Mouse (Mus musculus) adrenal gland, postnatal 4 days (tissue): Measurements from ENCODE around the gene Slc22a14. TPM values are rescaled to one million over a fixed set of nuclear protein-coding genes. Genes with fewer than 3 reads are reported as not detected.

Source experiments
- DNase-seq, 2 experiments: peaks; one replicate each; pipeline ENCODE4 v3.0.0; 2021 to 2022; ENCODE audit warnings: low spot score in 2 of 2, mixed read lengths in 2 of 2
- total RNA-seq, 2 experiments: library from RNA; stranded (reverse); gene quantifications; 2 replicates each; pipeline ENCODE4 v1.2.3; 2021

Slc22a14 gene
- total RNA-seq, 2 experiments from 2014 or later, result not detected

DNA sequence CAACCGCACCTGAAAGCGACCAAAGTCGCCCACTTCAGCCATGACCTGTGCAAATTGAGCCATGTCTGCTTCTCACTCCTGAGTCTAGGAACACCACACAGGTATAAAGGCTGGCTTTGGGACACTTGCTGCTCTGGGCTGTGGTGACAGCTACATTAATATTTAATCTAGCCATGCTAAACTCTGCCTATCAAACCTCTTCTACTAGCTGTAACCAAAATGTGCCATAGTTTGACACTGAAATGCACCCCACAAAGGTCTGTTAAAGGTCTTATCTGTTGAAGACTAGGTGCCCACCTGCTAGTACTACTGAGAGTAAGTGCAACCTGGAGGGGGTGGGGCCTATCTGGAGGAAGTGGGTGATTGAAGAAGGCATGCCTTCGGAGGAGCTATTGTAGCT is 156.4 kb downstream of the Slc22a14 start, which contains the start of gene Slc22a13:
Slc22a13 (minus strand) TSS at position 101 of the 400 bp plus-strand sequence.
- no peak for DNase-seq

DNA sequence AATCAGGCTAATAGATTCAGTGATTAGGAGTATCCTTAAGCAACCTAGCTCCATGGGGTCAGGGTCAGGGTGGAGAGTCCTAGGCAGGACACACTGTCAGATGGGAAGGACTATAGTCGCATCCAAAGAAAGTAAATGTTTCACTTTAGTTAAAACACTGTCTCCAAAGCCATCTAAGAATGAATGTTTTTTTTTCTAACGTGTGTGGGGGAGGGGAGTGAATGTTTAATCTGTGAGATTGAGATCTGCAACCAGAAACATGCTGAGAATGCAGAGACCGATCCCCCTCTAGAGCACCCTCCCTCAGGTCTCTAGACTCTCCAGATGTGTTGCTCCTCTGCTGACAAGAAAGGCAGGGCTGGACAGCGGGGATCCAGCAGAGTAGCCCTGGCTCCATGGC is 158.2 kb downstream of the Slc22a14 start:
- no peak for DNase-seq

DNA sequence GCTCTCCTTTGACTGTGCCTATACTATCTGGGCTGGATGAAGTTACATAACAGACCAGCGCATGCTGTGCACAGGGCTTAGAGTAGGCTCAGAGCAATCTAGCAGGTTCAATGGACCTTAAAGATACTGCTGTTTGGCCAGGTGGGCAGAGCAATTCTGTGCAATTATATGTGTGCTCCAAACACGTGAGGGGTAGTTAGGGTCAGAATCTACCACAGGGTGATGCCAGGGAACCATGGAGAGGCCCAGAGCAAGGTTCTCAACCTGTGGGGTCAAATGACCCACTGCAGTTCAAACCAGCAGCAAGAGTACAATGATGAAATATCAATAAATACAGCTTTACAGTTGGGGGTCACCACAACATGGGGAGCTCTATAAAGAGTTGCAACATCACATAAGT is 158.7 kb downstream of the Slc22a14 start:
- no peak for DNase-seq

DNA sequence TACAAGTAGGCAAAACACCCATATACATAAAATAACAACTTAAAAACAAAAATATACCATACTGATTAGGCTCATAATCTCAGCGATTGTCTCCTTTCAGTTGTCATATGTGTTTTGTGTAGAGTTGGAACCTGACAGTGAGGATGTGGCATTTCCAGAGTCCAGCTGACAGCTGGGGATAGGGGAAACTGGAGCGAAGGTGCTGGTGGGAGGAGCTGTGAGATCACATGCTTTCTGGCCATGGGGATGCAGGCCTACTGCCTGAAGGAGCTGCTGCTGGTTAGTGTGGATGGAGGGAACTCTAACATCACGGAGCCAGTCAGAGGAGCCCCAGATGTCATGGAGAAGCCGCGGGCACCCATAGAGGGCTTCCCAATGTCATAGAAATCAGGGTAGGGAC is 159.6 kb downstream of the Slc22a14 start:
- no peak for DNase-seq

DNA sequence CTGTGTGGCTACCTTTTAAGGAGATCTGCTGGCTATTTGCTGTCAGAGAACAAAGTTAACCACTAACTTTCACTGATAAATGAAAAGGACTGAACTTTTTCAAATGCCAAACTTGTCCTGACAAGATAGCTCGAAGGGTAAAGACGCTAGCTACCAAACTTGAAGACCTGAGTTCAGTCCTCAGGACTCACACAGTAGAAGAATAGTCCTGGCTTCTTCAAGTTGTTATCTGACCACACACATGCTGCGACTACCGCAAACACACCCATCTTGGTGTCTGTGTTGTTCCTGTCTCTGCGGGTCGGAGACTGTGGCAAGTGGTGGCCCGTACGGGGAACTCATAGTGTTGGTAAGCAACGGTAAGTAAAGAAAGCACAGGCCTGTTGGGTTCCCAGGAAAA is 161.7 kb downstream of the Slc22a14 start:
- no peak for DNase-seq

DNA sequence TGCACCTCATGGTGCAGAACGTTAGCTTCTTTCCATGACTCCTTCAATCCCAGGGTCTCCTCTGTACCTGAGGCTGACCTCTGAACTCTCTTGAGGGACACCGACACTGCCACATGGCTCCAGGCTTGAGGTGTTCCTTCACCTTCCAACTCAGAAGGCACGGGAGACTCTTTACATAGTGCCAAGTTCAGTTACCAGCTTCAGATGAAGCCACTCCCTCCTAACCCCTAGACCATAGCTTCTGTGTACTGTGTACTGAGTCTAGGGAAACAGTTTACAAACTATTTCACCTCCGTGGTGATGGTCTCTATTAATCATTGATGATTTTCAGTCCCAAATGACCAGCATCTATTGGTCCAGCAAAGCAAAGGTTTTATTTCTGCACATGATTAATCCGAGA is 163.7 kb downstream of the Slc22a14 start:
- no peak for DNase-seq

DNA sequence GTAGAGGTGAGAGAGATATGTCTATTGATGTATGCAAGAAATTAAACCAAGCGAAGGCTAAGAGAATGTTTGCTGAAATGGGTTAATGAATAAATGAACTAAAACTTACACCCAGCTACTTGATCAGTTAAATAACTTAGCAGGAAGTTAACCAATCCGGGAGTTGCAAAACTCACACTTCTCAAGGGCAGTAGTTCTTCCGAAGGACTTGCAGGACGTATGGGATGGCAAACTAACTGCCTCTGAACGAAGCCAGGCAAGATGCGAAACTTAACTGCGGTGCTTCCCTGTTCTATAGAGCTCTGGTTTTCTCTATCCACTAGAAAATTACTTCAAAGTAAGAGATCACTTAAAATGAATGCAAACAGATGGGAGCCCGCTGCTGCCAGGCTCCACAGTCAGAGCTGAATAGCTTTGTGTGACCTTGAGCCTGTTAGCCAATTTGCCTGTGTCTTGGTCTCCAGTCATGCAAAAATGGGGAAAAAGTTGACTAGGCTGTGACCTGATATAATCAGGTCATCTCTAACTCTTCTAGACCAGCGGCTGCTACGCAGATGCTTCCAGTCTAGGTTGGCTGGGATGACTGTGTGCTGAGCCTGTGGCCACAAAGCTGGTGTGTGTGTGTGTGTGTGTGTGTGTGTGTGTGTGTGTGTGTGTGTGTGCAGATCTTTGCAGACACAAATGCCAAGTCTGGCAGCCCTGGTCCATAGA is 166.0 kb downstream of the Slc22a14 start:
- no peak for DNase-seq

DNA sequence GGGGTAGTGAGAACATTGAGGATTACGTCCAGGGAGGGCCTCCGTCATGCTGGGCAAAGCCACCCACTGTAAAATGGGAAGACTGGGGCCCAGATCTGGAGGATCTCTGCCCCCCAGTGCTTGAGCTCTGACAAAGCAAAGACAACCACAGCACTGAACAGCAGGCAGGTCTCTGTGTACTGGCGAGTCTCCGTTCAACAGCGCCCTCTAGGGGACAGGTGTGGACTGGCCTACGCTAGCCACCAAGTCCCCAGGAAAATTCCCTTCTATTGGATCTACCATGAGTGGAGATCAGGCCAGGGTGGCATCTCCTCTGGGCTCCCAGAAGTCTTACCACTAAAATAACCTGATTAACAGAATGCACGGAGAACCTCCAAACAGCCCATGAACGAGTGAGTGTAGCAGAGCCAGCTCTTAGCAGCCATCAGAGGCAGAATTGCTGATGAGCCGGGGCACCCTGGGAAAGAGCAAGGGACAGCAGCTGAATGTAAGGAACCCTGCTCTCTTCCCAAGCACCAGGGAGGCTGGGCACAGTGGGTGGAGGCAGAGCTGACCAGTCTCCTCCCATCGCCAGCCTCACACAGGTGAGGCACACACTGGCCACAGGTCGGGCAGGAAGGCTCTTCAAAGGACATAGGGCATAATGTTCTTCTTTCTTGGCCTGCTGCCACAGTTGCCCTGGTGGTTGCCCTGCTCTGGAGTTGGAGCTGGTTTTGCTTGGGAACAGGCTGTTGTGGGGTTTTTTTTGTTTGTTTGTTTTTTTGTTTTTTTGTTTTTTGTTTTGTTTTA is 173.0 kb downstream of the Slc22a14 start:
- DNase-seq, result peak in 1 of 2 experiments; percentile 10

DNA sequence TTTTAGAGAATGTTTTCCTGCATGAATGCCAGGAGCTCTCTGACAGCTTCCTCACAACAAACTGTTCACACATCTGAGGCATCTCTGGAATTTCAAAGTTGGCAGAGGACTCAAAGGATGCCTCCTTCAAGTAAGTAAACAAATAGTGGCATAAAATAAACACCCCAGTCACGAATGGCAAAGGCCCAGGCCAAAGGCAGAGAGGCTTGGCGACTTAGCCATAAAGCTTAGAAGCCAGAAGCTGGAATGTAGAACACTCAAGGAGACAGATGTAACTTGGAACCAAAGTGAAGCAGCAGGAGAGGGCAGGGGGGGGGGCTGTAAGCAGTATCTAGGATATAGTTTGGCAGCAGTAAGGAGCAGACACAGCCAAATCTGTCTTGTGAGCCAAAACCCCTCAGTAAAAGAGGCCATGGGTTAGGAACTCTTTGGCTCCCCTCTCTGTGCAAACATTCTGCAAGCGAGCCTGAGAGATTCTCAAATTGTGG is 184.1 kb downstream of the Slc22a14 start:
- DNase-seq, result no peak

DNA sequence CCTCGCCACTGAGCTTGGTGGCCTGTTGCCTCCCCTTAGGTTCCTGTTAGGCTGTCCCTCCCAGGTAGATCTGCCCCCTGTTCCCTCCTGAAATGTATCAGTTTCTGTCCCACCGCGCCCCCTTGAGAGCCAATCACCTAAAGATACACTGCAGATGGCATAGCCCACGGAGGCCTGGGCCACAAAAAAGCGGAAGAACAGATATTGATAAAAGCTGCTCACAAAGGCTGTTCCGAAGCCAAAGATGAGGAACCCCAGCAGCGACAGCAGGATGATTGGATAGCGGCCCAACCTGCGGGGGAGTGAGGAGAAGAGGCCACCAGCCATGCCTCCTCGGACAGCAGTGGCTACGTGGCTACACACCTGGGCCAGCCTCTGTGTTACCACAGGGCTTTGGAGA is 186.1 kb downstream of the Slc22a14 start:
- no peak for DNase-seq

DNA sequence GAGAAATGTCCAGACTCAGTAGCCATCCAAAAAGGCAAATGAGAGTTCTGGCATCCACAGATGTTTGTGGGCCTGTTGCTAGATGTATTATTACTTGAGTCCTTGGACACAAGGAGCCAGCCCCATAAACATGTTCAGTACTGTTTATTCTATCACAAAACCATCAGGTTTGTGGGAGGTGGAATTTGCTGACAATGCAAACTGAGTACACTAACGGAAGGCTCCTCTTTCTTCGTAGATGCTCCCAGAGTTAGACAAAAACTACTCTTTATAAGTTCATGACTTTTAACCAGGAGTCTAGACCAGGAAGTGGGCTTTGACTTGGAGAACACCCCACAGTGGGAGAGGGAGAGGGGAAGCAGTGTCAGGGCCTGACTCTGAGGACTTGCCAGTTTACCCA is 197.7 kb downstream of the Slc22a14 start:
- DNase-seq, result no peak

DNA sequence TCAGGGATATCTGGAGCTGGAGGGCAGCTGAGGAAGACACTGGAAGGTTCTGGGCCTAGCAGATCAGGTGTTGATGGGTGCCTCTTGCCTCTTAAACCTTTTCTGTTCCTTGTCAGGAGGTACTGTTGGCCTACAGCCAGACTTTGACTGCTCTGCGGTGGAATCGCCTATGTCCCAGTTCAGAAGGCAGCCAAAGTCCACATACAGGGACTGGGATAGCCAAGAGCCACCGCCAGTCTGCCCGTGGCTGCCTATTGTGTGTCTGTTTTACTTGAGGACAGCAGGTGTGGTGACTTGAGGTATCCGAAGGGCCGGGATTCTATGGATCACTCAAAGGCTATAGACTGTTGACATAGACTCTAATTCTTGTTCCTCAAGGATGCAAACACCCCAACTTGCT is 199.8 kb downstream of the Slc22a14 start:
- DNase-seq, result no peak

DNA sequence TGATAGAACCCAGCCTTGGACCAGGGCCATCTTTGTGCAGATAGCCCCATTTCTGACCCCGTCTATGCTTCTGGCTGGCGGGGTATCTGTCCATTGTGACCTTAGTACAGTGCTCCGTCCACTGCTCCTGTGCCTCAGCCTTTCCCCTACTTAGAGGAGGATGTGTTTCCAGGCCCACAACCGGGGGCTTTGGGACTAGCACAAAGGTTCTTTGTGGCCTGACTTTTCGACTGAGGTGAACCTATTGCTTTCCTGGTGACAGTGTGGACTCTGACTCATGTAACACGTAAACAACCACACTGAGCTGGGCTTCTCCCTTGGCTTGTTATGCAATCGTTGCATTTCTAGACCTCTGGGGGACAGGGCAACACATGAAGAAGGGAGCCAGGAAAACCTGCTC is 200.6 kb downstream of the Slc22a14 start:
- DNase-seq, result no peak

DNA sequence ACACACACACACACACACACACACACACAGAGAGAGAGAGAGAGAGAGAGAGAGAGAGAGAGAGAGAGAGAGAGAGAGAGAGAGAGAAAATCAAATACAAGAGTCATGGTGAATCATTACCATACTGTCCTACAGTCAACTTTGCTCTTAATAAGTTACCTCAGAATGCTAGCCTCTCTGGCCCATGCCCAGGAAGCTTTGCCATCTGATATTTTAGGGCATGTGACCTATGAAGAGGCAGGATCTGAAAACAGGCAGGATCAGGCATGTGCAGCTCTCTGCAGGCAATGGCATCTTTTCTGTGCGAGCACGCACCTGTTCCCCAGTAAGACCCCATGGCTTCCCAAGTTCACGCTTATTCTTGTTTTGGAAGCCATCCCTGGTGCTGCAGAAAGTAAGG is 204.7 kb downstream of the Slc22a14 start:
- DNase-seq, result no peak

DNA sequence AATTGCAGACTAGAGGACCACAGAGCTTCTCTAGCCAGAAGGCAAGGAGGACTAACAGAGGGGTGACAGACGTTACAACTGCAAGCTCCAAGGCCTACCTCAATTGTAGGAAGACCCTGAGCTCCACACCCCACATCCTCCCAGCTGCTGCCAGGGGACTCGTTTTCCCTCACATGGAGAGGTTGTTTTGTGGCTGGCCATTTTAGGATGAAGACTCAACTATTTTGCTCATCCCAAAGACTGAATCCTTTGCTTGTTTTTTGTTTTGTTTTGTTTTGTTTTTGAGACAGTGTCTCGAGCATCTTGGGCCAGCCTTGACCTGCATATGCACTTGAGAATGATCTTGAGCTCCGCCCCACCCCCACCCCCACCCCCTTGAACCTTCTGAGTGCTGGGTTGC is 206.5 kb downstream of the Slc22a14 start, which contains the start of gene Gm47289:
Gm47289 (plus strand) TSS at position 301 of the 400 bp plus-strand sequence.
- no peak for DNase-seq

DNA sequence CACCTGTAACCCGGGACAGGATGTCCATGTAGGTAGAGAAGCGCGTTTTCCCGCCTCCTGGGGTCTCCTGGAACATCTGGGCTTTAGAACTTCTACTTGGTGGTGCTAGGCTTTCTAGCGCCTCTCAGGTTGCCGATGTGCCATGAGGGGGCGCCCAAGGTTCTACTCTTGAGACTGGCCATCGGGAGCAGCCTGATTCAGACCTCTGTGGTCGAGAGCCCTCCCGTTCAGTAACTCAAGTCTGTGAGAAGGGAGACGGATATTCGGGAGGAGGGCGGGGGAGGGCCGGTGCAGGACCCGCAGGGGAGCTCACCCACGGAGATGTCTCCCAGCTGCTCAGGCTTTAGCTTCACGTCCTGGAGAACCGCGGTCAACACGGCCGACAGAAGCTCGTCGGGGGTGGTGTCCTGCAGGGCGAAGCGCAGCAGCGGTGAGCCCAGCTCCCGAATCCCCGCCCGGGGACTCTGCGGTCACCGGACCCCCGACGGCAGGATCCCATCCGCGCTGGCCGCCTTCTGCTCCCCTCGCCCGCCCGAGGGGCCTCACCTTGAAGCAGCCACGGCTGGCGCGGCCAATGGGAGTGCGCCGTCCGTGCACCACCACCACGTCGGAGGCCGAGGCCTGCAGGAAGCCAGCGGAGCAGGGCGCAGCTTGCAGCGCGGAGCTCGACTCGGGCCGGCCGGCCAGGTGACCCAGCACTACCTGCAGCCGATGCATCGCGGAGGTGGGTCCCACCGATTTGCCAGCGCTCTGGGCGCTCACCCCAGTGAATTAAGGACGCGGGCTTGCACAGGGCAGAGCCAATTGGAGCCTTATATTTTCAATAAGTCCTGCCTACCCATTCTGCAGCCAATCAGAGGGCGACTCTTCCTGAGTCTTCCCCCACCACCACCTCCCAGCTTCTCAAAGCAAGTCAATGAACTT is 208.8 kb downstream of the Slc22a14 start, which contains the start of gene Acaa1b:
Acaa1b (minus strand) TSS at position 816 of the 924 bp plus-strand sequence.
- DNase-seq, result peak; percentile 58 to 73

DNA sequence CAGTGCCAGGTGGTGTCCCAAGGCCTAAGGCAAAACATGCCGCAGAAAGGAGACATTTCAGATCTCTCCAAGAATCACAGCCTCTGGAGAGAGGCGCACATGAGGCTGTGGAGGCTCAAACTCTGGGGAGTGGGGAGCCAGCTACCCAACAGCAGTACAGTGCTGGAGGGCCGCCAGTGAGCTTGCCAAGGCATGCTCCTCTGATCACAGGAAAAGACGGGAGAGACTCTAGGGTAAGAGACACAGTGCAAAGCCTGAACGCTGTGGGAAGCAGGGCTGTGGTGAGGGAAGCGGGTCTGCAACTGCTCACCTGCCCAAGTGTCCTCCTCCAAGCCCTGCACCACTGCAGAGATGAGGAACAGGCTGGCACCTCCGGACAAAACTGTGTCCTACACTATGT is 209.5 kb downstream of the Slc22a14 start:
- DNase-seq, result no peak

DNA sequence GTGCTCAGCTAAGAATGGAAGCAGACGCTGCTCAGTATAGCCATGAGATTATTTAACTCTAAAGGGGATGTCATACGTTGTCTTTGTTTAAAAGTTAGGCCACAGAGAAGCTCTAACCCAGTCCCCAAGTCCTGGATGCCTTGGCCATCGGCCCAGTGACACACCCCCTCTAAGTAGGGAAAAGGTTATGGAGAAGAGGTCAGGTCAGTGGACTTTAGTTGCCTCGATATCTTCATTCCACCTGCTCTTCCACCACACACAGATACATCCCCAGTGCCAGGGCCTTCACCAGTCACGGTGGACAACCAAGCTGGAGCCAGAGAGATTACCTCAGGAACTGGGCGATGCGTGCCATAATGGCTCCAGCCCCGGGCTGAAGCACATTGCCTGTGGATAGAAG is 209.9 kb downstream of the Slc22a14 start:
- no peak for DNase-seq

DNA sequence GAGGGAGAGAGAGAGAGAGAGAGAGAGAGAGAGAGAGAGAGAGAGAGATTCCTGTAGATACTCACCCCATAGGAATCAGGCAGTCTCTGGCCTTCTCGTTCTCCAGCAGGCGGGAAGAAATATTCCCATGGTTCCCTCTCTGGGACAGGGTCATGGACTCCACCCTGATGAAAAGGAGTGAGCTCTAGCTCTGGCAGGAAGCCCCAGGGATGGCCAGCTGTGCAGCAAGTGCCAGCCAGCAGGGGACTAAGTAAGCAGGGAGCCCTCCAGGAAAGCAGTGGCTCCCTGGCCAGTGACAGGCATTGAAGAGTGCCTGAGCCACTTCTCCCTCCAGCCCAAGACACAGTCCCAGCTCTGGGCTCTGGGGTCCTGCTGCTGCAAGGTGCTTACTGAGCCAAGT is 213.6 kb downstream of the Slc22a14 start:
- DNase-seq, result no peak

DNA sequence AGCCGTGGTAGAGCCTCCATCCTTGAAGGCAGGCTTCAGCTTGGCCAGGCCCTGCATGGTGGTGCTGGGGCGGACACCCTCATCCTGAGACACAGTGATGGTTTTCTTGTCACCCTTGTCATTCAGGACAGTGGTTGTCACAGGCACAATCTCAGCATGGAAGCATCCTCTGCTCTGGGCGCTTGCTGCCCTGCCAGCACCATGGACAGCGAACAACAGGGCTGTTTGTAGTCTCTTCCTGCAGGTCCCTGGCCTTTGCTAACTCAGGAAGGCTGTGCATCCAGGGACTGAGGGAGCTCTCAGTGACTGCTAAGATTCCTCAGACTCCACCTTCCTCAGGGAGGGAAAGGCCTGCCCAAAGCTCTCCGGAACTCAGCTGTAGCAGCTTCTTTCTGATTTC is 215.8 kb downstream of the Slc22a14 start:
- no peak for DNase-seq

DNA sequence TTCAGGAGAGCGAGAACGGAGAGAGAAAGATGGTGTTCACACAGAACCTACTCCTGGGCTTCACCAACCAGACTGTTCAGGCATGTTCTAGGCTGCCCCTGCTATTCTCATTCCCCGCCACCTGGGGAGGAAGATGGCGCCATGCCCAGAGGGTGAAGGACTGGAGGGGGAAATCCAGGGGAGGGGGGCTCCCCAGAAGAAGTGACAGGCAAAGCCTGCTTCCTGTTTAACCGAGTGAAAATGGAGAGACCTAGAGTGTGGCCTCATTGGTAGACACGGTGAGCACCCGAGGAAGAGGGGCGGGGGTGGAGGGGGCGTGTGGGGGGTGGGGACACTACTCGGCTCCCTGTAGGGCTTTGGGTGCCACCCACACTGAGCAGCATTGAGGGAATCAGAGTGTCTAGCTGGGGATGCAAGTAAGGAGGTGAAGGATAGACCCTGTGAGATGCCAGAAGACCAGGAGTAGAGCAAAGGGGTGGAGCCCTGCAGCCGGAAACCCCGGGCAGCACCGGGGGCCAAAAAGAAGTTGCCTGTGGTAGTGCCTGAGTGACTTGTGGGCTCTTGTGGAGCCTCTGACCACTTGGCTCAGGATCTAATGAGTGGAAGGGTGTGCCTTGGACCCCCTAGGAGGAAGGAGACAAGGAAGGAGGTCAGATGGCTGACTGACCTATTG is 219.1 kb downstream of the Slc22a14 start:
- DNase-seq, result no peak
